Mouse (Mus musculus) kidney, adult 2 months (tissue): ENCODE measurements at regions not wholly inside any gene's neighbourhood (a gene's known extent, or its start where the extent isn't known, plus 50 kb on each side); places are given as distances from the start of the nearest gene placed in this dataset.

Experiments
- DNase-seq: peaks from one replicate; pipeline ENCODE4 v3.0.0; 2021
- H3K27ac ChIP-seq: fragments of 200-500 bp; 2 replicates; pipeline ENCODE4 v1.5.1; 2012; ENCODE audit warnings: low read depth, low read length, control low read depth, inconsistent platforms; ENCODE audit not compliant: insufficient read depth
- H3K27me3 ChIP-seq: fragments of 200-500 bp; replicated peaks from 2 replicates; pipeline ENCODE4 v1.6.1; 2012; ENCODE audit warnings: mild to moderate bottlenecking, moderate library complexity, low read length, inconsistent platforms; ENCODE audit not compliant: control insufficient read depth, insufficient read depth
- H3K36me3 ChIP-seq: fragments of 200-500 bp; 2 replicates; pipeline ENCODE4 v1.6.1; 2012; ENCODE audit warnings: mild to moderate bottlenecking, moderate library complexity, low read length, inconsistent platforms; ENCODE audit not compliant: control insufficient read depth, insufficient read depth
- H3K4me1 ChIP-seq: fragments of 200-500 bp; 2 replicates; pipeline ENCODE4 v1.6.1; 2011; ENCODE audit warnings: low read length; ENCODE audit not compliant: control insufficient read depth, insufficient read depth
- H3K4me3 ChIP-seq: fragments of 200-500 bp; 2 replicates; pipeline ENCODE4 v1.5.1; 2011; ENCODE audit warnings: mild to moderate bottlenecking, low read depth, low read length, control low read depth; ENCODE audit not compliant: insufficient read depth
- CTCF ChIP-seq: fragments of 200-500 bp; conservative IDR thresholded peaks from 2 replicates; pipeline ENCODE4 v1.5.1; 2011; ENCODE audit warnings: low read depth, mild to moderate bottlenecking, control low read depth, low read length, moderate library complexity, mixed read lengths; ENCODE audit not compliant: insufficient read depth, insufficient read length
- POLR2A ChIP-seq: fragments of 200-500 bp; IDR thresholded peaks from one replicate; pipeline ENCODE4 v1.6.1; 2011; ENCODE audit warnings: low read depth, low read length, control low read depth
- WGBS: fragments of 180-500 bp; shearing (Covaris S2); methylation state at CpG from one replicate; pipeline ENCODE4 v1.1.7; 2018; 5-methylcytosine and 5-hydroxymethylcytosine counted together

DNA sequence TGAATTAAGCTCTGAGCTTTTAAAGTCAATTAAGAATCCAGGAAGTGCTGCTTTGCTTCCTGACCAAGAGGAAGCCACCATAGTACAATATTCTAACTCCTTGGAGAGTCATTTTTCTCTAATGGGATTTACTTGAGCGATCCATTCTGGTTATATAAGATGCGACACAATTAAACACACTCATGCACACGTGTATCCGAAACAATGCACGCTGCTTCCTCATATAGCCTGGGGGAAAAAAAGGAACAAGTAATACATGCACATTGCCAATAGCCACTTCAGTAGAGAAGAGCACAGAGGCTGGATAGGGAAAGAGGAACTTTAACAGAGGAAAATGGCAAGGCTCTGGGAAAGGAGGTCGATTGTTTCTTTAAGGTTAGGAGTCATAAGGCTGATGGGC is 511.4 kb upstream of the Itga1 start:
- 73% methylated on average over 6 of the region's 6 CpGs for WGBS
- no peaks in the 10 kb centered on the region for H3K27me3 ChIP-seq

DNA sequence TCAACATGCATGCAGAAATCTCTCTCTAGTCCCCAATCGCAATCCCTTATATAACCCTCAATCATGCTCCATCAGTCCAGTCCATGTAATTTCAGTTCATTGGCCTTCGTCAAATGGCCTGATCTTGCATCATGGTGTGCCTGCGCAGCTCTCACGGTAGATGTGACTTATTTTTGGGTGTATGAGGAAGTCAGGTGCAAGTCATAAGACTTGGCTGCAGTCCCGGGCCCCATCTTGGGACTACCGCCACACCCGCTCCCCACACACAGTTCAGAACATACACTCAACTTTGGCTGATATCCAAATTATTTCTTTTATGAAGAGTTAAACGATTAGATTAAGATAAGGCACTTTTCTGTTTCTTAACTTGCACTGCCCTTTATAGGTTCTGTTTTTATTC is 504.7 kb upstream of the Itga1 start:
- WGBS: 88% methylated on average over 8 of the region's 8 CpGs
- Histone ChIP-seq H3K4me1 (no peaks in the 10 kb centered on the region), H3K4me3 (no peak overlapping the region), H3K27me3 (no peaks in the 10 kb centered on the region), H3K36me3 (no peaks in the 10 kb centered on the region), H3K27ac (no peak overlapping the region)
- no peak for DNase-seq
- TF ChIP-seq POLR2A (no peak), CTCF (no peak)

More for the DNA sequence above, 511.4 kb upstream of the Itga1 start:
- no peaks in the 10 kb centered on the region for H3K4me1 ChIP-seq
- no peaks in the 10 kb centered on the region for H3K36me3 ChIP-seq
- TF ChIP-seq POLR2A (no peak), CTCF (no peak)
- no peak overlapping the region for H3K4me3 ChIP-seq
- H3K27ac ChIP-seq: no peak overlapping the region
- no peak for DNase-seq

DNA sequence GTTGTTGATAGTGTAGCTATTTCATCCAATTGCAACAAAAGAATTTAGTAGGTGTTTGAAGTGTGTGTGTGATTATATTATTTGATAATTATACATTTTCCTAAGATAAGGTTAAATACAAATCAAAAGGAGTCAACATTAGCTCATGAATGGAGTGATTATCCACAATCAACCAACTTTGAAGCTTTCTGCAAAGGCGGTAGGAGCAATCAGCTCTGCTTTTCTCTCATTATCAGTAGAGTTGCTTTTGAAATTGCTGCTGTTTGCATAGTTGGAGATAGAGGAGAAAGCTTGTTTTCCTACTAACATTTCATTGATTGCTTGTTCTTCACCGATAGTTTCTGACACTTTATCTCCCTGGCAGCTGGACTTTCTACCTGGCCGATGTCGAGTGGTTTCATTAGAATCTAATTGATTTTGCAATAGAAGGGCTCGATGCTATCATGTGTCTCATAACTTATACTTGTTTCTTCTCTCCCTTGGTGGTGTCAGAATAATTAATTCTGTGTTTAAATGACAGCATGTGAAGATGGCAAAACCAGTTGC is 493.4 kb upstream of the Itga1 start:
- Histone ChIP-seq H3K36me3 (no peaks in the 10 kb centered on the region), H3K4me1 (no peaks in the 10 kb centered on the region), H3K27ac (no peak overlapping the region), H3K4me3 (no peak overlapping the region), H3K27me3 (no peaks in the 10 kb centered on the region)
- WGBS: 52% methylated on average over 5 of the region's 5 CpGs
- DNase-seq: no peak
- TF ChIP-seq POLR2A (no peak), CTCF (no peak)

DNA sequence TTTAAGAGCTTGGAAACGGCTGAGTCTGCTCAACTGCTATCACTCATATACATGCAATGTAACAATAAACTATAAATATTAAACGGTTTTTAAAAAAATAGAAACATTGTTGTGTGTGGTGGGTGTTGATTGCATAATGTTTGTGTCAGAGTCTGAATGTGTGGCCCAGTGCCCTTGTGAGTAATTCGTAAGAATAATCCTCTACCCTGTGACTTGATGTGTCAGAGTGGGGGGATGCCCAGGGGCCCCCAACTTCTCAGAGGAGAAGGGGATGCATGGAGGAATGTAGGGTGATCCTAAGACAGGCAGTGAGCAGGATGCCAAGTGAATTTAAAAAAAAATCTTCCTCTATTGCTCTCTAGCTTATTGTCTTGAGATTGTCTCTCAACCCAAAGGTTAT is 474.2 kb upstream of the Itga1 start:
- Histone ChIP-seq H3K36me3 (no peaks in the 10 kb centered on the region), H3K4me3 (no peak overlapping the region), H3K27ac (no peak overlapping the region), H3K4me1 (no peaks in the 10 kb centered on the region), H3K27me3 (no peaks in the 10 kb centered on the region)
- TF ChIP-seq POLR2A (no peak), CTCF (no peak)
- no peak for DNase-seq
- WGBS: 80% methylated on average over 3 of the region's 3 CpGs

DNA sequence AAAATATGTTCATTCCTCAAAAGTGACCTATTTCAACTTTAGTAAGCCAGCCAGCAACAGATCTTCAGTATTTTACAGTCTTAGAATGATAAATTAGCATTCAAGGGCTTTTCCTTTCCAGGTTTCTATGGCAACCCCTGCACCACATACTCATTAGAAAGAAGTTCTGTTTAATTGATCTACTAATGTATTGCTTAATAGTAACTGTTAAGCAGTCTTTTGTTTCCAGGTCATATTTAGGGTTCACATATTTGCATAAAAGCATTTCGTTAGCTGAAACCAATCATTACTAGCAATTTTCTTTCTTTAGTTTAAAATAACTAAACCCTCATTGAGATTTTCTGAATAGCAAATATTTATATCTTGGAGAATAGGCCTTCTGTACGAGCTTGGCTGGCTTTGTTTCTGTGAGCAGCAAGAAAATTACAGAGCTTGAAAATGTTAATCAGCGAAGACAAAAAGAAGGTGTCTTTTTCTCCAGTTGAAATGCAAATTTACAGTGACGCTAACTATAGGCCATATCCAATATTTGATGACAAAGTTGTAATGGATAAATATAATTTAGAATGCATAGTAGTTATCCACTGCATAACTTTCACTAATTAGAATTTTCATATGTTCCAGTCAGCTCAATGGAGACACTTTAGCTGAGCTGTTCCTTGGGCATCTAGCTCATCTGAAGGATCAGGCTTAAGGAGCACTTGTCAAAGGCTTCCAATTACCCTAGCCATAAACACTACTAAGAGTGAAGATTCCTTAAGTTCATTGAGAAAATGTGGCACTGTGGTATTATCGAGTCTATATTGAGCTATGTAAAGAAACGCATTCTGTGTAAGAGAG is 473.5 kb upstream of the Itga1 start:
- Histone ChIP-seq H3K27ac (no peak overlapping the region), H3K27me3 (no peaks in the 10 kb centered on the region), H3K4me3 (no peak overlapping the region), H3K4me1 (no peaks in the 10 kb centered on the region), H3K36me3 (no peaks in the 10 kb centered on the region)
- WGBS: 83% methylated on average over 6 of the region's 6 CpGs
- TF ChIP-seq POLR2A (no peak), CTCF (no peak)
- DNase-seq: no peak

DNA sequence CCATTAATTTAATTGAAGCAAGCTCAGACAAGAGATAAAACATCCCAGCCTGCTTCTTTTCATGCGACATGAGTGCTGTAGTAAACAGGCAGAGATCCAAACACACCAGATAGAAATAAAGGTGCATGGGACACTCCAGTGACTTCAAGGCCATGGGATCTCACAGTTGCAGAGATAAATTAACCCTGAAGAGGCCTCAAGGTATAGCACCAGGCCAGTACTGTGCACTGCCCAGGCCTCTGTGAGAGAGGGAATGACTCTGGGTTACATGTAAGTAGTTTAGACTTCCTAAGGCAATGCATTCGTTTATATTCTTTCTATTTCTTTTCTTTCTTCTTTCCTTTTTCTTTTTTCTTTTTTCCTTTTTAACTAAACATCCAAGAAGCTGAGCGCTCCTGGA is 439.4 kb upstream of the Itga1 start:
- TF ChIP-seq CTCF (no peak), POLR2A (no peak)
- H3K4me3 ChIP-seq: no peak overlapping the region
- H3K36me3 ChIP-seq: no peaks in the 10 kb centered on the region
- DNase-seq: no peak
- WGBS: 66% methylated on average over 3 of the region's 3 CpGs
- no peaks in the 10 kb centered on the region for H3K4me1 ChIP-seq
- no peaks in the 10 kb centered on the region; the same call in 1 of the 2 replicates for H3K27me3 ChIP-seq
- no peak overlapping the region for H3K27ac ChIP-seq

DNA sequence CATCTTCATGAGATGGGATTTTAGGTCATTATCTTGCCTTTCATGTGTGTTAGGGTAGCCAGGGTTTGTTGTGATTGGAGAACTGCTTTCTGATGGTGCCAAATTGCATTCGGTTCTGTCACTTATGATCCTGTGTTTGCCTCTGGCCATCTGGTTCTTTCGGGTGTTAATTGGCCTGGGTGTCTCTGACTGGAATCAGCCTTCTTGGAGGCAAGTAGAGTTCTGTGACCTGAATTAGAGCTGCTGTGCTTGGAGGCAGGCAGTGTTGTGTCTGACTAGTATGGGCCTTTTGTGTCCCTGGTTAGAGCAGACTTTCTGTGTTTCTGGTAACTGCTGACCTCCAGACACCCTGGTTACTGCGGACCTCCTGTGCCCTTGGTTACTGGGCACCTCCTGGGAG is 434.1 kb upstream of the Itga1 start:
- no peak for DNase-seq
- Histone ChIP-seq H3K27me3 (no peaks in the 10 kb centered on the region), H3K27ac (no peak overlapping the region), H3K4me3 (no peak overlapping the region), H3K36me3 (no peaks in the 10 kb centered on the region), H3K4me1 (no peaks in the 10 kb centered on the region)
- TF ChIP-seq POLR2A: no peak
- no peak for TF ChIP-seq CTCF
- 64% methylated on average over 3 of the region's 3 CpGs for WGBS
